Mouse (Mus musculus): Measurements from ENCODE around the gene Syt16.

DNA sequence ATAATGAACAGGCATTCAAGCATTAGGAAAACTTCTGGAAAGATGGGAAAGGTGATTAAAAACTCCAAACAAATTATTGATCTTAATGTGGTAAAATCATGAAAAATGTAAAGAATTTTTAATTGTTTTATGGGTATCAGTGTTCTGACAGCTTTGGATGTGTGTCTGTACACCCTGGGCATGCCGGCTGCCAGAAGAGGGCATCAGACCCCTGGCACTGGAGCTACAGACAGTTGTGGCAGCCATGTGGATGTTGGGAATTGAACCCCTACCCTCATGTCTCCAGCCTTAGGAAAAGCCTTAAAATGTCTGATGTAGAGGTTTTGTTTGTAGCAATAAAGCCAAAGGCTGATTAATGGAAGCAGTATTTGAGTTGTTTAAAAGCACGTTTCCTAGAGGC is 27.5 kb downstream of the Syt16 start:
- TF ChIP-seq POLR2A (IDR thresholded peaks at IDR 0.05; ENCODE audit: low read depth, low read length) = no peak
- no peak; the same call in 1 of the 2 replicates for TF ChIP-seq CTCF (IDR thresholded peaks at IDR 0.05; ENCODE audit: borderline replicate concordance, insufficient read depth, low read length)

All from embryonic fibroblast, embryonic 13.5 days (primary cell).